Mouse (Mus musculus) liver, embryonic 11.5 days (tissue): ENCODE results near the gene Nr2e3. TPM values are rescaled to one million over a fixed set of nuclear protein-coding genes. Genes with fewer than 3 reads are reported as not detected.

Source experiments
- ATAC-seq: fragments of 200-750 bp; cut with Nextera tagmentation; replicated peaks from 2 replicates; pipeline ENCODE4 v1.8.0; 2017; ENCODE audit warnings: moderate number of reproducible peaks, mild to moderate bottlenecking, moderate TSS enrichment, moderate library complexity; ENCODE audit not compliant: low FRiP score
- DNase-seq: peaks from one replicate; pipeline ENCODE4 v3.0.0-alpha.2; 2017; ENCODE audit warnings: low spot score
- H3K27ac ChIP-seq: fragments of 300-500 bp; sonication (generic); 2 replicates; pipeline ENCODE4 v1.5.1; 2014; ENCODE audit warnings: mild to moderate bottlenecking, low read depth, low read length, control low read depth
- H3K27me3 ChIP-seq: fragments of 300-500 bp; sonication (generic); replicated peaks from 2 replicates; pipeline ENCODE4 v1.6.1; 2014; ENCODE audit warnings: low read length, mixed read lengths; ENCODE audit not compliant: control insufficient read depth, insufficient read depth
- H3K36me3 ChIP-seq: fragments of 300-500 bp; sonication (generic); 2 replicates; pipeline ENCODE4 v1.6.1; 2014; ENCODE audit warnings: mild to moderate bottlenecking, low read length, moderate library complexity, mixed read lengths; ENCODE audit not compliant: control insufficient read depth, insufficient read depth
- H3K4me1 ChIP-seq: fragments of 300-500 bp; sonication (generic); replicated peaks from 2 replicates; pipeline ENCODE4 v1.6.1; 2014; ENCODE audit warnings: low read length, mixed read lengths; ENCODE audit not compliant: control insufficient read depth, insufficient read depth
- H3K4me2 ChIP-seq: fragments of 300-500 bp; sonication (generic); 2 replicates; pipeline ENCODE4 v1.6.1; 2014; ENCODE audit warnings: mild to moderate bottlenecking, control low read depth, moderate library complexity
- H3K4me3 ChIP-seq: fragments of 300-500 bp; sonication (generic); 2 replicates; pipeline ENCODE4 v1.5.1; 2014; ENCODE audit warnings: low read depth, low read length, control low read depth
- H3K9ac ChIP-seq: fragments of 300-500 bp; sonication (generic); 2 replicates; pipeline ENCODE4 v1.6.1; 2014; ENCODE audit warnings: low read depth, low read length, control low read depth
- H3K9me3 ChIP-seq: fragments of 300-500 bp; sonication (generic); 2 replicates; pipeline ENCODE4 v1.6.1; 2016; ENCODE audit warnings: low read length, inconsistent platforms, mixed read lengths; ENCODE audit not compliant: control insufficient read depth
- WGBS: fragments of 180-500 bp; shearing (Covaris S2); extraction: QIAGEN DNeasy Blood & Tissue Kit; methylation state at CpG from one replicate; pipeline ENCODE4 v1.1.7; 2014; 5-methylcytosine and 5-hydroxymethylcytosine counted together
- polyA plus RNA-seq: library from polyadenylated mRNA; unstranded; fragments of >200 nt; fragmentation: Nextera tagmentation; extraction: Ambion mirVana; gene quantifications from 2 replicates; pipeline ENCODE4 v1.2.1, GENCODE M21; 2014

Gene Nr2e3
- polyA plus RNA-seq, 1 experiment from 2014 or later, result 0.29 TPM

- no peak overlapping the region for H3K4me3 ChIP-seq
- no peak overlapping the region for H3K9ac ChIP-seq
- ATAC-seq (no peak), DNase-seq (no peak)
- 74% methylated on average over 8 of the region's 8 CpGs for WGBS
- no peak overlapping the region for H3K27ac ChIP-seq
- no peaks in the 10 kb centered on the region for H3K27me3 ChIP-seq
- H3K4me2 ChIP-seq, result no peak overlapping the region
- H3K4me1 ChIP-seq, result 0 out of 2 replicates have a peak, but pooled peaks cover 2% of the 10 kb centered on the region
- no peaks in the 10 kb centered on the region for H3K36me3 ChIP-seq
- H3K9me3 ChIP-seq, result no peaks in the 10 kb centered on the region
These were observed 12.2 kb downstream of the Nr2e3 start for GRCm38 (mm10) chr9:59948226-59948625.

- no peaks in the 10 kb centered on the region for H3K9me3 ChIP-seq
- no peak for DNase-seq
- WGBS, result 82% methylated on average over 8 of the region's 8 CpGs
- no peak overlapping the region for H3K4me3 ChIP-seq
- H3K4me1 ChIP-seq, result no peaks in the 10 kb centered on the region
- H3K36me3 ChIP-seq, result no peaks in the 10 kb centered on the region
- H3K27me3 ChIP-seq, result no peaks in the 10 kb centered on the region
- no peak overlapping the region for H3K4me2 ChIP-seq
- H3K27ac ChIP-seq, result no peak overlapping the region
- ATAC-seq, result no peak
- no peak overlapping the region for H3K9ac ChIP-seq
These were observed 13.2 kb downstream of the Nr2e3 start for GRCm38 (mm10) chr9:59947271-59947670.

GRCm38 (mm10) chr9:59945241-59945640, 15.2 kb downstream of the Nr2e3 start:
- Histone ChIP-seq H3K4me3 (no peak overlapping the region), H3K9ac (no peak overlapping the region), H3K4me2 (no peak overlapping the region), H3K36me3 (no peaks in the 10 kb centered on the region), H3K9me3 (no peaks in the 10 kb centered on the region), H3K27me3 (no peaks in the 10 kb centered on the region), H3K4me1 (no peaks in the 10 kb centered on the region), H3K27ac (no peak overlapping the region)
- ATAC-seq (no peak), DNase-seq (no peak)
- WGBS, result 65% methylated on average over 3 of the region's 3 CpGs

GRCm38 (mm10) chr9:59943826-59944225, 16.6 kb downstream of the Nr2e3 start:
- DNase-seq (no peak), ATAC-seq (no peak)
- Histone ChIP-seq H3K4me1 (no peaks in the 10 kb centered on the region), H3K36me3 (no peaks in the 10 kb centered on the region), H3K27me3 (no peaks in the 10 kb centered on the region), H3K9ac (no peak overlapping the region), H3K9me3 (no peaks in the 10 kb centered on the region), H3K4me3 (no peak overlapping the region), H3K27ac (no peak overlapping the region), H3K4me2 (no peak overlapping the region)
- 83% methylated on average over 6 of the region's 6 CpGs for whole genome bisulfite sequencing

GRCm38 (mm10) chr9:59942501-59943085, 17.9 kb downstream of the Nr2e3 start:
- DNase-seq (no peak), ATAC-seq (no peak)
- Histone ChIP-seq H3K36me3 (no peaks in the 10 kb centered on the region), H3K4me2 (no peak overlapping the region), H3K27me3 (no peaks in the 10 kb centered on the region), H3K4me1 (no peaks in the 10 kb centered on the region), H3K27ac (no peak overlapping the region), H3K9me3 (no peaks in the 10 kb centered on the region), H3K9ac (no peak overlapping the region), H3K4me3 (no peak overlapping the region)
- 54% methylated on average over 5 of the region's 5 CpGs for WGBS

- H3K9me3 ChIP-seq, result no peaks in the 10 kb centered on the region
- H3K4me2 ChIP-seq, result no peak overlapping the region
- no peak overlapping the region for H3K9ac ChIP-seq
- H3K27ac ChIP-seq, result no peak overlapping the region
- no peaks in the 10 kb centered on the region for H3K4me1 ChIP-seq
- no peaks in the 10 kb centered on the region for H3K27me3 ChIP-seq
- ATAC-seq (no peak), DNase-seq (no peak)
- 43% methylated on average over 9 of the region's 9 CpGs for WGBS
- no peak overlapping the region for H3K4me3 ChIP-seq
- no peaks in the 10 kb centered on the region for H3K36me3 ChIP-seq
These were observed 18.5 kb downstream of the Nr2e3 start for GRCm38 (mm10) chr9:59941885-59942350.

GRCm38 (mm10) chr9:59940913-59941884, 19.3 kb downstream of the Nr2e3 start:
- ATAC-seq (no peak), DNase-seq (no peak)
- no peak overlapping the region for H3K9ac ChIP-seq
- no peak overlapping the region for H3K27ac ChIP-seq
- no peaks in the 10 kb centered on the region for H3K36me3 ChIP-seq
- H3K9me3 ChIP-seq, result no peaks in the 10 kb centered on the region
- H3K4me2 ChIP-seq, result no peak overlapping the region
- no peaks in the 10 kb centered on the region for H3K27me3 ChIP-seq
- H3K4me1 ChIP-seq, result no peaks in the 10 kb centered on the region
- no peak overlapping the region for H3K4me3 ChIP-seq
- WGBS, result 63% methylated on average over 10 of the region's 12 CpGs

- no peak for DNase-seq
- H3K27me3 ChIP-seq, result no peaks in the 10 kb centered on the region
- WGBS, result 65% methylated on average over 2 of the region's 2 CpGs
These were observed 20.8 kb downstream of the Nr2e3 start for GRCm38 (mm10) chr9:59939691-59940090.

More at GRCm38 (mm10) chr9:59939691-59940090, 20.8 kb downstream of the Nr2e3 start:
- no peak overlapping the region for H3K4me2 ChIP-seq
- H3K4me3 ChIP-seq, result no peak overlapping the region
- H3K4me1 ChIP-seq, result no peaks in the 10 kb centered on the region
- H3K9ac ChIP-seq, result no peak overlapping the region
- no peaks in the 10 kb centered on the region for H3K9me3 ChIP-seq
- H3K27ac ChIP-seq, result no peak overlapping the region
- H3K36me3 ChIP-seq, result no peaks in the 10 kb centered on the region
- ATAC-seq, result no peak
